Mouse (Mus musculus): ENCODE measurements around the gene Kif6.

- peak; percentile 41; the same call in 1 of the 2 replicates for TF ChIP-seq POLR2A (IDR thresholded peaks at IDR 0.05; ENCODE audit: borderline replicate concordance, insufficient read depth, low read length)
- TF ChIP-seq CTCF (IDR thresholded peaks at IDR 0.05; ENCODE audit: borderline replicate concordance, insufficient read depth, low read depth, low read length), result no peak
Measured at GRCm38 (mm10) chr17:49614577-49615235, at the start of gene Kif6.

Measured in cerebellum, adult 2 months (tissue).